Mouse (Mus musculus) liver, embryonic 14 days (tissue): ENCODE data around the gene Fam43b. TPM values are rescaled to one million over a fixed set of nuclear protein-coding genes. Genes with fewer than 3 reads are reported as not detected.

Experiments used
- polyA plus RNA-seq: library from polyadenylated mRNA; depleted of rRNA; stranded (reverse); fragments of >200 nt; gene quantifications from 2 replicates; pipeline ENCODE4 v1.2.3, GENCODE M21; 2012; rRNA removed

Gene Fam43b
- polyA plus RNA-seq = not detected in 2 replicates

GRCm38 (mm10) chr4:138395971-138396645, at the start of gene Fam43b:
Gene Fam43b, minus strand, starts transcription at chr4:138396528.

GRCm38 (mm10) chr4:138434347-138435316, 38.3 kb upstream of the Fam43b start, which contains the start of gene Mul1:
Gene Mul1, plus strand, starts transcription at chr4:138434671.

GRCm38 (mm10) chr4:138367641-138368497, 28.5 kb downstream of the Fam43b start, which contains the start of gene Cda:
Gene Cda, minus strand, starts transcription at chr4:138367992.

Other genes with a start within 250 kb of the Fam43b start
- gene Hp1bp3, start 180.2 kb downstream of the Fam43b start, polyA plus RNA-seq = 33.3 and 39.1 TPM in 2 replicates
- 0.78 and 1.2 TPM in 2 replicates for gene Sh2d5, start 146.1 kb downstream of the Fam43b start, polyA plus RNA-seq
- gene Kif17, start 146.1 kb downstream of the Fam43b start, polyA plus RNA-seq = 0.18 and 0.22 TPM in 2 replicates
- 83.3 and 96.4 TPM in 2 replicates for gene Ddost, start 91.8 kb downstream of the Fam43b start, polyA plus RNA-seq
- 15.6 and 15.8 TPM in 2 replicates for gene Pink1, start 70.2 kb downstream of the Fam43b start, polyA plus RNA-seq
- 2.3 and 2.7 TPM in 2 replicates for gene Cda, start 28.5 kb downstream of the Fam43b start, polyA plus RNA-seq
- 3.6 and 4.1 TPM in 2 replicates for gene Mul1, start 38.1 kb upstream of the Fam43b start, polyA plus RNA-seq
- gene Camk2n1, start 57.8 kb upstream of the Fam43b start, polyA plus RNA-seq = 2.2 and 2.4 TPM in 2 replicates
- not detected in 2 replicates for gene Vwa5b1, start 239.4 kb upstream of the Fam43b start, polyA plus RNA-seq